Mouse (Mus musculus) left cerebral cortex, adult 6 months (tissue): ENCODE measurements around the gene Arfrp1. TPM values are rescaled to one million over a fixed set of nuclear protein-coding genes. Genes with fewer than 3 reads are reported as not detected.

Experiments
- long read RNA-seq, 2 experiments: library from polyadenylated mRNA; unstranded; transcript quantifications; one replicate each; pipeline ENCODE4 v2.0.0; 2019 to 2020
- polyA plus RNA-seq: library from polyadenylated mRNA; unstranded; fragments of <200 nt; fragmentation: Nextera tagmentation; gene quantifications from 2 replicates; pipeline ENCODE4 v1.2.3, GENCODE M21; 2021

Arfrp1 gene
- polyA plus RNA-seq: 52.6 and 74.6 TPM in 2 replicates
- long read RNA-seq, experiment 1, transcript Arfrp1-203 (8 exons, 2,447 nt): major isoform, 130 of 272 reads
- long read RNA-seq, experiment 1, transcript Arfrp1-212 (7 exons, 2,318 nt): minor isoform, 33 of 272 reads
- long read RNA-seq, experiment 1, partial matches to known transcripts: 31 of 272 reads
- long read RNA-seq, experiment 1, other reads (novel, unspliced or antisense): 70 of 272 reads
- long read RNA-seq, experiment 2, transcript Arfrp1-203 (8 exons, 2,447 nt): major isoform, 60 of 87 reads
- long read RNA-seq, experiment 2, transcript Arfrp1-212 (7 exons, 2,318 nt): minor isoform, 5 of 87 reads
- long read RNA-seq, experiment 2, partial matches to known transcripts: 3 of 87 reads
- long read RNA-seq, experiment 2, other reads (novel, unspliced or antisense): 18 of 87 reads

DNA sequence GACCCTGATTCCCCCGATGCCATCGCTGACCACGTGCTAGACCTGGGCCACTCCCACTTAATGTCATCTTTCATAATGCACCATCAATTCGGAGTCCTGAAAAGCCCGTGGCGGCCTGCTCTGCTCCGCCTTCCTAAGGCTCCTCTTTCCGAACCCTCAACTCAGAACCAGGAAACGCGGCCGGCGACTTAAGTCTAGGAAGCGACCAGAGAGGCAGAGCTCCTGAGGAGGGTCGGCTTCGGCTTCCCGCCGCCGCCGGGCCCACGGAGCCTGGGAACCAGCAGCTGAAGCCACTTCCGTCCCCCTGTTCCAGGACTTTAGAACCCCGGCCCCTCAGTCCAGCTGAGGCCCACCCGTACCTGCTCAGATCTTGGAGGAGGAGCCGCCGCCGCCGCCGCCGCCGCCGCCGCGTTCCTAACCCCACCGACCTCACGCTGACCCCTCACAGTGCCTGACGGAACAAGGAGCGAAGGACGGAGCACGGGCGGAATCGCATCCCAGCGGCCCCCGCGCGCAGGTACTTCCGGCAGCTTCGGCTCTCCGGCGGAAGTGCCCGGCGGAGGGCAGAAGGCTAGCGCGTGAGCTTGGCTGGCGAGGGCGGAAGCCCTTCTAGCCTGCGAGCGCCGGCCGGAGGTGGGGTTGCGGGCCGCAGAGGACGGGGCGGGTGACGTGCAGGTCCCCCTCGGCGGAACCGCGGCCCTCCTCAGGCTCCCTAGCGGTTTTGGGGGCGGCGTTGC is at the start of gene Arfrp1, which contains the start of gene Zgpat:
Gene Arfrp1 (minus strand): TSS at position 545 of the 737 bp plus-strand sequence.
Gene Zgpat (plus strand): TSS at position 69 of the 737 bp plus-strand sequence.

DNA sequence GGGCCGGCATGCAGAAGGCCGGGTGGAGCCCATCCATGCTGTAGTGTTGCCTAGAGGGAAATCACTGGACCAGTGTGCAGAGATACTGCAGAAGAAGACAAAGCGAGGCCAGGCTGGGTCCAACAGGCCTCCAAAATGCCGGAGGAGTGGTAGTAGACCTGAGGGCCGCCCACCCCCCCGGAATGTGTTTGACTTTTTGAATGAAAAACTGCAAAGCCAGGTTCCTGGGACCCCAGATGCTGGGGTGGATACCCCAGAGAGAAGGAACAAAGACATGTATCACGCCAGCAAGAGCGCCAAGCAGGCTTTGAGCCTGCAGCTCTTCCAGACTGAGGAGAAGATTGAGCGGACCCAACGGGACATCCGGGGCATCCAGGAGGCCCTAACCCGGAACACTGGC is 14.6 kb upstream of the Arfrp1 start, which contains the start of gene Lime1:
Gene Lime1 (plus strand): TSS at position 301 of the 400 bp plus-strand sequence.

DNA sequence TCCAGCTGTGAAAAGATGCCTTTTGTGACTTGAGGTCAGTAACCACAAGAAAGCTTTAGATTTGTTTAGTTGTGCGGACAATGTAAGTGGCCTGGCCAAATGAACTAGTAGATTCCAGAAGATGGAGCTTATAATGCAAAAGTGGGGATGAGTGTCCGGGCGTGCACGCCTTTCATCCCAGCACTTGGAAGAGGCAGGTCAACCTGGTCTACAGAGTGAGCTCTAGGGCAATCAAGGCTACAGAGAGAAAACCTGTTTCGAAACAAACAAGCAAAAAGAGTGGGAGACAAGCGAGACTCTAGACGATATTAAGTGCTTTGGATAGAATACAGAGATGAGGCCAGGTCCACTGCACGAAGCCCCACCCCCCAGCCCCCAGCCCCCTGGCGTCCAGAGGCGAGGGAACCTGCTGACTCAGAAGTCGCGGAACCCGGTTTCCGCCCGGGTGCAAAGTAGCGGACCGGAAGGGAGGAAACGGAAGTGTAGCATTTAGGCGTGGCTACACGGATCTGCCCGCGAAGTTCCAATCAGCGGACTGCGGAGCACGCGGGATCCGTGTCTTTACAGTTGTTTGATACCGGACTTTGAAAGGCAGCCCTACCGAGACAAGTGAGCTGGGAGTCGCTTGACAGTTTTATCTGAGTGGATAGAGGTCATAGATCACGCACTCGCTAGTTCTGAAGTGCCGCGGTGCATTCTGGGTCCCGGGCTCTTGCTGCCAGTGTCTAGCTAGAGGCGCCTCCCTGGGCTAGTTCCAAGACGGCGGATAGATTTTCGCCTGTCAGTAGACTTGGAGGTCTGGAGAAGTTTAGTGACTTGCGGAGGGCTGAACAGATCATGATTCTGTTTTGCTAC is 45.7 kb downstream of the Arfrp1 start, which contains the start of gene Rtel1:
Gene Rtel1 (plus strand): TSS at position 492 of the 855 bp plus-strand sequence.

DNA sequence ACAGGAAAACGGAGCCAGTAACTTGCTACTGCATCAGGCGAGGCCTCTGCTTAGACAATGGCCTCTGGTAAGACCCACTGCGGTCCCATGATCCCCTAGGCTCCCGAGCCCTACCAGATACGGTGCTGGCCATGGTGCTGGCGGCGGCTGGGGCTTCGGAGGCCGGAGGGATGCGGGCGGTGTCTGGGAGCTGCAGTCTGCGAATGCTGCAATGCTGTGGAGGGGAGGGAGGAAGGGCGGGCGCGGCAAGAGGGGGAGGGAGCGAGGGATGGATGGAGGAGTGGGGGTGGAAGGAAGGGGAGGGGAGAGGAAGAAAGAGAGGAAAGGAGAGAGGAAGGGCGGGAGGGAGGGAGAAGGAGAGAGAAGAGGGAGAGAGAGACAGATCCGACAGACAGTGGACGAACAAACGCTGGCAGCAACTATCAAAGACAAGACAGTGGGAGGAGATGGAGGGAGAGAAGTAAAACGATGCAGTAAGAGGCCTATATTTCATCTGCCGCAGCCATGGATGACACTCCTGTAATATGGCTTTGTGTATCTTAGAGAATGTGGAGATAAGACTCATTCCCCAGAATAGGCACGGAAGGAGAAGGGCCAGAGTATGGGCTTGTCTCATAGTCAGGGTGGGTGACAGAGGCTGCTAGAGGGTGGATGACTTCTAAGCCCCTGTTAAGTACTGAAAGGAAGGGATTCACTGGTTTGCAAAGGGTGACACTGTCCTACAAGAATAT is 51.0 kb downstream of the Arfrp1 start, which contains the start of gene Stmn3:
Gene Stmn3 (minus strand): TSS at position 421 of the 731 bp plus-strand sequence.

Other genes with a start within 250 kb of the Arfrp1 start
- 23.0 and 89.4 TPM in 2 replicates for gene Kcnq2, start 230.1 kb downstream of the Arfrp1 start, polyA plus RNA-seq
- gene Eef1a2, start 208.4 kb downstream of the Arfrp1 start, polyA plus RNA-seq: 219 and 425 TPM in 2 replicates
- 173 and 211 TPM in 2 replicates for gene Ppdpf, start 178.2 kb downstream of the Arfrp1 start, polyA plus RNA-seq
- gene Ptk6, start 162.6 kb downstream of the Arfrp1 start, polyA plus RNA-seq: not detected in 2 replicates
- 0.08 and 0.12 TPM in 2 replicates for gene Srms, start 152.2 kb downstream of the Arfrp1 start, polyA plus RNA-seq
- gene Fndc11, start 145.4 kb downstream of the Arfrp1 start, polyA plus RNA-seq: 0.29 and 0.38 TPM in 2 replicates
- 0.16 and 0.29 TPM in 2 replicates for gene Helz2, start 123.4 kb downstream of the Arfrp1 start, polyA plus RNA-seq
- gene Gmeb2, start 77.4 kb downstream of the Arfrp1 start, polyA plus RNA-seq: 1.7 and 4.5 TPM in 2 replicates
- gene Stmn3, start 50.9 kb downstream of the Arfrp1 start, polyA plus RNA-seq: 1,269 and 1,330 TPM in 2 replicates
- 2.6 and 3.0 TPM in 2 replicates for gene Rtel1, start 45.7 kb downstream of the Arfrp1 start, polyA plus RNA-seq
- 20.7 and 23.8 TPM in 2 replicates for gene Zgpat, start 476 bp downstream of the Arfrp1 start, polyA plus RNA-seq
- 3.3 and 5.9 TPM in 2 replicates for gene Lime1, start 14.7 kb upstream of the Arfrp1 start, polyA plus RNA-seq
- 3.4 and 3.7 TPM in 2 replicates for gene Zbtb46, start 94.0 kb upstream of the Arfrp1 start, polyA plus RNA-seq
- gene Abhd16b, start 127.8 kb upstream of the Arfrp1 start, polyA plus RNA-seq: not detected in 2 replicates
- gene Tpd52l2, start 131.7 kb upstream of the Arfrp1 start, polyA plus RNA-seq: 95.7 and 115 TPM in 2 replicates
- 117 and 129 TPM in 2 replicates for gene Dnajc5, start 155.1 kb upstream of the Arfrp1 start, polyA plus RNA-seq
- gene Uckl1, start 219.5 kb upstream of the Arfrp1 start, polyA plus RNA-seq: 28.6 and 32.5 TPM in 2 replicates
- 27.5 and 46.4 TPM in 2 replicates for gene Prpf6, start 226.5 kb upstream of the Arfrp1 start, polyA plus RNA-seq
- 8.0 and 18.5 TPM in 2 replicates for gene Zfp512b, start 227.4 kb upstream of the Arfrp1 start, polyA plus RNA-seq
- 19.1 and 21.8 TPM in 2 replicates for gene Samd10, start 233.8 kb upstream of the Arfrp1 start, polyA plus RNA-seq